Mouse (Mus musculus): Measurements from ENCODE around the gene Ostm1. TPM values are rescaled to one million over a fixed set of nuclear protein-coding genes. Genes with fewer than 3 reads are reported as not detected.

Gene Ostm1
- polyA plus RNA-seq, 1 experiment: 22.5 TPM

DNA sequence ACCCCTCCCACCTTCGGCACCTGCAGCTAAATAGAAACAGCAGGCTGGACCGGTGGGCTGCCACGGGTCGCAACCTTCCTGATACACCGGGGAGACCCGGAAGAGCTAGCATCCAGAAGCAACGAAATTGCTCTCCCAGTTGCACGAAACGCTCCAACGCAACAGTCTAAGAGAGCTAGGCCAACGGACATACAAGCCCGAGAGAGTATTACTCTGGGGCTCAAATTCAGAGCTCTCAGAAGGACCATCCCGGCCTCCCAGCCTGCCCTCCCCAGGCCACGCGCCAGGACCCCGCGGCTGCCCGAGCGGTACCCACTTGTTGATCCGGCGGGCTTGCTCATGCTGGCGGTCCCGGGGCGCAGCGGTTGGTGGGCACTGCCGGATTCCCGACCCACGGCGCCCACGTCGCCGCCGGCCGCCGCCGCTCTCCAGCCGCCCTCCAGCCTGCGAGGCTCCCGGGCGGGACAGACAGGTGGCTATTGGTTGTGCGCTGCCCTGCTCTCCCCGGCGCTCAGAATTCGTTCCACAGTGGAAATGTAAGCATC lies 984 bp upstream of the Ostm1 start:
- no peak overlapping the region for H3K27ac ChIP-seq (ENCODE audit: insufficient read depth, low read length)
- TF ChIP-seq POLR2A (IDR thresholded peaks at IDR 0.05; ENCODE audit: low read depth, low read length): no peak
- TF ChIP-seq CTCF (IDR thresholded peaks at IDR 0.05; ENCODE audit: borderline replicate concordance, insufficient read depth, low read length): no peak
- no peaks in the 10 kb centered on the region for H3K4me1 ChIP-seq (ENCODE audit: control insufficient read depth, insufficient read depth, low read length)
- no peak overlapping the region for H3K4me3 ChIP-seq (ENCODE audit: insufficient read depth, low read length)

DNA sequence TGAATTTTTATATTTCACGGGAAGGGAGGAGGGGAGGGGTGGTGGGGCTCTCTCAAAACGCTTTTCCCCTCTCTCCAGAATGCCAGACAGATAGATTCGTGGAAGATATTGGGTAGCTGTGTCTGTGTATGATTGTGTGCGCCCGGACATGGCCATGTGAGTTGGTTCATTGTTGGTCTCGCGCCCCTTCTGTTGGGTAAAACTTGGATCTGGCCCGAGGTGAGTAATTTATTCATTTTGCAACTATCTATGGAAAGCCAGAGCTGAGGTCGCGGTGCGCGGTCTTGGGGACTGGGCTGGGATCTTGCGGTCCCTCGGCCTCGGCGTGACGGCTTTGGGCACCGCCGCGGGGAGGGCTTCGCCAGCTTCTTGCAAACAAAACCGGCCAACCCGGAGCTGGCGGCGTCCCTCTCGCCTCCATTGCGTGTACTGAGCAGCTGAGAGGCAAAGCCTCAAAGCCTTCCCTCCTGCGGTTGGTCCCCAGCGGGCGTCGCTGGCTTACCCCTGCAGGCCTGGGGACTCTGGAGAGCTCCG lies 347 bp downstream of the Ostm1 start:
- Histone ChIP-seq H3K4me3 (ENCODE audit: insufficient read depth, low read length) (no peak overlapping the region), H3K4me1 (ENCODE audit: control insufficient read depth, insufficient read depth, low read length) (no peaks in the 10 kb centered on the region), H3K27ac (ENCODE audit: insufficient read depth, low read length) (no peak overlapping the region)
- TF ChIP-seq POLR2A (IDR thresholded peaks at IDR 0.05; ENCODE audit: low read depth, low read length): no peak
- no peak for TF ChIP-seq CTCF (IDR thresholded peaks at IDR 0.05; ENCODE audit: borderline replicate concordance, insufficient read depth, low read length)

DNA sequence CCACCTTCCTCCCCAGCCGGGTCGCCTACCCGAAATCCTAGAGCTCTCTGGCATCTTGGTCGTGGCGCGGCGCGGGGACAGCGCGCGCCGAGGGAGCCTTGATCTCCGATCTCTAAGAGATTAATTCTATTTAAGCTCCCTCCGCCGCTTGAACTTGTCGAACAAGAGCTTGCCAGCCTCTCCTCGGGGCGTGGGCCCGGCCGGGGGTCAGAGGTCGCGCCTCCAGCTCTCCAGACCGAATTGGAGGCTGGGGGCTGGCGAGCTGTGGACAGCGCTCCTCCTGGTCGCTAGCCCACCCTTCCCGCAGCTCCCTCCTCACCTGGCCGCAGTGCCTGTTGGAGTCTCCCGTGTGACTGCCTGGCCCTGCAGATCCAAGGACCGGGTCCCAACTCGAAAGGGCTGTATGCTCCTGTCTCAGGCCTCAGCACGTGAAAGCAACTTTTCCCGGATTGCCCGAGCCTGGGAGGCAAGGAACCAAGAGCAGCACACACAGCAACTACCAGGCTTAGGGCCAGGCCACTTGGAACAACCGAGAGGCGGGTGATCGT lies 888 bp downstream of the Ostm1 start:
- TF ChIP-seq POLR2A (IDR thresholded peaks at IDR 0.05; ENCODE audit: low read depth, low read length) (no peak), CTCF (IDR thresholded peaks at IDR 0.05; ENCODE audit: borderline replicate concordance, insufficient read depth, low read length) (no peak)
- no peaks in the 10 kb centered on the region for H3K4me1 ChIP-seq (ENCODE audit: control insufficient read depth, insufficient read depth, low read length)
- no peak overlapping the region for H3K27ac ChIP-seq (ENCODE audit: insufficient read depth, low read length)
- no peak overlapping the region for H3K4me3 ChIP-seq (ENCODE audit: insufficient read depth, low read length)

DNA sequence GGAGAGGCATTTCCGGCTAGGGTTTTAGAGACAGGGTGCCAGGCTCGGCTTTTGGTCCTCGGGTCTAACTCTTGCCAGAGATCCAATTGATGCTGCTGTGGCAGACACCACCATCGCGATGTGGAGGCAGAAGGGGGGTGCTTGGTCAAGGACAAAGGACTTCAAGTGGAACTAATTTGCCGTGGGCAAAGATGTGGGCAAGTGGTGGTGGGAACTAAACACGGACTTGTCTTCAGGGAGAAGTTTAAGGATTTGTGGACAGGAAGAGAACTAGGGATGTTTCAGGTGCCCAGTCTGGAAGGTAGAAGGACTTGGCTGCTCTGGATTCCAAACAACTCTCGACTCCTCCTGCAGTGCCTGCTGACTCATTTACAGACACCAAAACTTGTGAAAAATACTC lies 1.5 kb downstream of the Ostm1 start:
- TF ChIP-seq POLR2A (IDR thresholded peaks at IDR 0.05; ENCODE audit: low read depth, low read length) (no peak), CTCF (IDR thresholded peaks at IDR 0.05; ENCODE audit: borderline replicate concordance, insufficient read depth, low read length) (no peak)
- Histone ChIP-seq H3K4me1 (ENCODE audit: control insufficient read depth, insufficient read depth, low read length) (no peaks in the 10 kb centered on the region), H3K4me3 (ENCODE audit: insufficient read depth, low read length) (no peak overlapping the region)

DNA sequence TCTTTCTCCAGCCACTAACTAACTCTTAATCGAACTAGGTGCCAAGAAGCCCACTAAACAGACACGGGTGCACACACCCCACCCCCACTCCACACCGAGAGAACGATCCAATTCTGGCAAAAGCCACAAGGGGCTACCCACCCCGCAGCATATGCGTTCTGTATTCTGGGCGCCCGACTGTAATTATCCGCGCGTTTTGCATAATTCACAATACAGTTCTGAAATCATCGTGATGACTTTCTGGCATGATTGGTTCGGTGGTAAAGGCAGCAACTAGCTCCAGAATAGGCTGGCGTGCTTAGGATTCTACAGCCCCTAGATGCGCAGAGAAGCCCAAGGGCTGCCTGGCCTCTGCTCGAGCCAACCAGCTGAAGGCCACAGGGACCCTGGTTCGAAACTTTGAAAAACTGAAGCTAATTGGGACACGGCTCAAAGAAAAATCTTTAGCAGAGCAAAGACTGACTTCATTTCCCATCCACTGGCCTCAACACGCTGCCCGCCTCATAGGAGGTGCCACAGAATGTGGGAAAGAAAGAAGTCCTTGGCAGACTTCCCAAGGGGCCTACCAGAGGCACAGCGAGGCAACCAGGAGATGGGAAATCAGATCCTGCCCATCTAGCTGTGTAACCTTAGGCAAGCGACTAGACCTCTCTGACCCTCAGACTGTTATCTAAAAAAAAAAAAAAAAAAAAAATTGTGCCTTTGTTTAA lies 2.1 kb downstream of the Ostm1 start:
- Histone ChIP-seq H3K4me3 (ENCODE audit: insufficient read depth, low read length) (no peak overlapping the region), H3K4me1 (ENCODE audit: control insufficient read depth, insufficient read depth, low read length) (no peaks in the 10 kb centered on the region), H3K27ac (ENCODE audit: insufficient read depth, low read length) (no peak overlapping the region)
- TF ChIP-seq CTCF (IDR thresholded peaks at IDR 0.05; ENCODE audit: borderline replicate concordance, insufficient read depth, low read length) (no peak), POLR2A (IDR thresholded peaks at IDR 0.05; ENCODE audit: low read depth, low read length) (no peak)

More for the DNA sequence above, 1.5 kb downstream of the Ostm1 start:
- H3K27ac ChIP-seq (ENCODE audit: insufficient read depth, low read length): no peak overlapping the region

DNA sequence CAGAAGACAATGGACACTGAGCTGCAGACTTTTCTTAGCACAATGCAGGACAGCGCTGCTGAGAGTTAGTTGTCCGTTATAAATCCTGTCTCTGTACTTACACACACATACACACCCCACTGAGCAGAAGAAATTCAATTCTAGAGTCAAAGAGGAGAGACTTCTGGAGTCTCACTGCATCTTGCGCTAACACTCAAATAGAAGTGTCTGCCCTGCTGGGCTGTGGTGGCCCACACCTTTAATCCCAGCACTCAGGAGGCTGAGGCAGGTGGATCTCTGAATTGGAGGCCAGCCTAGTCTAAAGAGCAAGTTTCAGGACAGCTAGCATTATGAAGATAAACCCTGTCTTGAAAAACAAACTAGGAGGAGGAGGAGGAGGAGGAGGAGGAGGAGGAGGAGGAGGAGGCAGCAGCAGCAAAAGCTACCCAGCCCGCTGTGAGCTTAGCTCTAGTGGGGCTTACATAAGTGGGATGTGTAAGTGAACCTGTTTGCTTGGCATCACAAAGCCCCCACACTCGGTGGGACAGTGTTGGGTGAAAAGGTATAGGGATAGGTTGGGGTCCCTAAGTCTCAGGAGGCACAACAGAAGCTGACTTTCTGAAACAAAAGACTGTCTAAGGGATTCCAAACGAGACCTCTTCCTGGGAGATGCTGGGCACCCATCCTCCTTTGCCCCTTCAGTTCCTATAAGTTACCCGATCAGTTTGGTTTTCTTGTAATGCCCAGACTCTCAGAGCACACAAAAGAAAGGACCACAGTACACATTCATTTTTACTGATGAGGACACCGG lies 4.5 kb downstream of the Ostm1 start:
- Histone ChIP-seq H3K4me3 (ENCODE audit: insufficient read depth, low read length) (no peak overlapping the region), H3K4me1 (ENCODE audit: control insufficient read depth, insufficient read depth, low read length) (no peaks in the 10 kb centered on the region), H3K27ac (ENCODE audit: insufficient read depth, low read length) (no peak overlapping the region)
- no peak for TF ChIP-seq POLR2A (IDR thresholded peaks at IDR 0.05; ENCODE audit: low read depth, low read length)
- no peak for TF ChIP-seq CTCF (IDR thresholded peaks at IDR 0.05; ENCODE audit: borderline replicate concordance, insufficient read depth, low read length)

DNA sequence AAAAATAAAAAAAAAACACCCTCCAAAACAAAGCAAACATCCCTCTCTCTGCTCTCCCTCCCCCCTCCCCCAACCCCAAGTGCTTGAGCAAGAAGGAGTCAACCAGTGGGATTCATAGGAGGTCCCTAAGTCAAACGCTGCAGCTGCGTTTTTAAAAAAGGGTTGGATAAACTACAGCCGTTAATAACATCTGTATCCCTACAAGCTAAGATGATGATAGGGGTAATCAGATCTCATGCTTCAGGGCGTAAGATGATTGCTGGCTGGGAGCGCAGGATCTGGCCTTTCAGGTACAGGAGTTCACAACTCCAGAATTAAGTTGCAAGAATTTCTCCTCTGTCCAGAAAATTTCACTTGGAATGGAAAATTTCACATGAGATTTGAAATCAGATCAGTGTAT lies 5.9 kb downstream of the Ostm1 start:
- TF ChIP-seq CTCF (IDR thresholded peaks at IDR 0.05; ENCODE audit: borderline replicate concordance, insufficient read depth, low read length) (no peak), POLR2A (IDR thresholded peaks at IDR 0.05; ENCODE audit: low read depth, low read length) (no peak)
- no peak overlapping the region for H3K27ac ChIP-seq (ENCODE audit: insufficient read depth, low read length)

DNA sequence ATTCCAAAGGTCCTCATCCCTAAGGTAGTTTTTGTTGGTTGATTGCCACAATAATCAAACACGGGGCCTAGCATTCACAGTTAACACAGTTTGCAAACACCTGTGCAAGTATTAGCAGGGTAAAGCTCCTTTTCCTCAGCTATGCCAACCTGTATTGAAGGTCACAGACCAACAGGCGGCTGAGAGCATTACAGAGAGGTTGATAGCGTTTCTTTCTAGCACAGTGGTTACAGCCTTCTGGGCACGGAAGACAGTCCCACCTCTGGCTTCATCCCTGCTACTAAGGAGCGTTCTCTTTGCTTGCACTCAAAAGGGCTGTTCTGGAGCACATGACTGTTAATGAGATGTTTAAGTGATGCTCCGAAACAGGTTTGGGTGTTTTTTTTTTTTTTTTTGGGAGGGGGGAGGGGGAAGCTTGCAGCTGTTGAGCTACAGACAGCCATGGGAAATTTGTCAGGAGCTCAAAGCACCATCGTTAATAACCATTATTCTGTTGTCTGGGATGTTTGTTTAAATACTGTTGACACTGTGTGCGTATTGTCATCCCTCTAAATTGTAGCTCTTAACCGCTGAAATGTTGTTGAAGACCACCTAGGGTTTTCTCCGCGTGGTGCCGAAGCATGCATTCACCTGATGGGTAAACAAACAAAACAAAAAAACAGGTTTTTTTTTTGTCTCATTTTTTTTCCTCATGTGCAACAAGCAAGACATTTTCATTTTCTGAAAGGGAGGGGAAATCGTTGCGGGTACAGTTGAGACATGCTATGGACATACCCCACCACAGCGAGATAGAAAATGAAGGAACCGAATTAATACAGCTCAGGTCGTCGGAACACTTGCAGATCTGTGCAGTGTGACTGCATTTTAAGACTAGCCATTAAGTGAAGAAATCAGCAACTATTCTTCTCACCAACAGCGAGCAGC lies 6.9 kb downstream of the Ostm1 start:
- TF ChIP-seq POLR2A (IDR thresholded peaks at IDR 0.05; ENCODE audit: low read depth, low read length) (no peak), CTCF (IDR thresholded peaks at IDR 0.05; ENCODE audit: borderline replicate concordance, insufficient read depth, low read length) (no peak)
- Histone ChIP-seq H3K4me3 (ENCODE audit: insufficient read depth, low read length) (no peak overlapping the region), H3K4me1 (ENCODE audit: control insufficient read depth, insufficient read depth, low read length) (no peaks in the 10 kb centered on the region), H3K27ac (ENCODE audit: insufficient read depth, low read length) (no peak overlapping the region)

More for the DNA sequence above, 5.9 kb downstream of the Ostm1 start:
- Histone ChIP-seq H3K4me1 (ENCODE audit: control insufficient read depth, insufficient read depth, low read length) (no peaks in the 10 kb centered on the region), H3K4me3 (ENCODE audit: insufficient read depth, low read length) (no peak overlapping the region)

All from embryonic fibroblast, embryonic 13.5 days (primary cell).